Mouse (Mus musculus): ENCODE measurements around the gene Krtap29-1. TPM values are rescaled to one million over a fixed set of nuclear protein-coding genes. Genes with fewer than 3 reads are reported as not detected.

Gene Krtap29-1
- polyA plus RNA-seq, 1 experiment from 2014 or later, result not detected

GRCm38 (mm10) chr11:100004846-100005245 is 26.0 kb upstream of the Krtap29-1 start:
- Histone ChIP-seq H3K9me3 (replicated peaks; ENCODE audit: control insufficient read depth, low read length) (no peaks in the 10 kb centered on the region), H3K4me1 (ENCODE audit: control insufficient read depth, insufficient read depth, low read length) (no peaks in the 10 kb centered on the region), H3K4me3 (replicated peaks; ENCODE audit: low read length) (no peak overlapping the region), H3K4me2 (ENCODE audit: low read depth, low read length) (no peak overlapping the region), H3K27ac (ENCODE audit: low read length) (no peak overlapping the region), H3K9ac (ENCODE audit: low read length) (no peak overlapping the region), H3K27me3 (ENCODE audit: control insufficient read depth, insufficient read depth, low read length) (no peaks in the 10 kb centered on the region), H3K36me3 (ENCODE audit: control insufficient read depth, insufficient read depth, low read length) (no peaks in the 10 kb centered on the region)
- WGBS, result 20% methylated on average over 6 of the region's 6 CpGs
- ATAC-seq (ENCODE audit: insufficient read depth, low FRiP score), result no peak

DNA sequence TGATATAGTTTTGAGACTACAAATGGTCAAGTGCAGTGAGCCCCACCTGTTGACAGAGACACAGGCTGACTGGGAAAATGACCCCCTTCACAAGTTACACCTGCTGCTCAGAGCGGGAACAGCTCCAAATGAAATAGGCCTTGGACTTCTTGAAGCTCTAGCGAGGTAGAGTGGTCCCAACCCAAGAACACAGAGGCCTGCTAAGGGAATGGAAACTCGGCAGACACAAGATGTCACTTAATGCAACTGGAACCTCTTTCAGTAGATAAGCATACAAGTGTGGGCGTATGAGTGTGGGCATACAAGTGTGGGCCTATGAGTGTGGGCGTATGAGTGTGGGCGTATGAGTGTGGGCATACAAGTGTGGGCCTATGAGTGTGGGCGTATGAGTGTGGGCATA is 20.2 kb upstream of the Krtap29-1 start:
- no peaks in the 10 kb centered on the region for H3K4me1 ChIP-seq (ENCODE audit: control insufficient read depth, insufficient read depth, low read length)
- H3K4me2 ChIP-seq (ENCODE audit: low read depth, low read length), result no peak overlapping the region
- H3K27me3 ChIP-seq (ENCODE audit: control insufficient read depth, insufficient read depth, low read length), result peaks cover 4% of the 10 kb centered on the region; the same call in 1 of the 2 replicates
- 90% methylated on average over 7 of the region's 7 CpGs for WGBS
- no peak overlapping the region for H3K9ac ChIP-seq (ENCODE audit: low read length)
- no peak overlapping the region for H3K4me3 ChIP-seq (replicated peaks; ENCODE audit: low read length)
- ATAC-seq (ENCODE audit: insufficient read depth, low FRiP score), result no peak
- no peak overlapping the region for H3K27ac ChIP-seq (ENCODE audit: low read length)
- H3K9me3 ChIP-seq (replicated peaks; ENCODE audit: control insufficient read depth, low read length), result no peaks in the 10 kb centered on the region
- no peaks in the 10 kb centered on the region for H3K36me3 ChIP-seq (ENCODE audit: control insufficient read depth, insufficient read depth, low read length)

DNA sequence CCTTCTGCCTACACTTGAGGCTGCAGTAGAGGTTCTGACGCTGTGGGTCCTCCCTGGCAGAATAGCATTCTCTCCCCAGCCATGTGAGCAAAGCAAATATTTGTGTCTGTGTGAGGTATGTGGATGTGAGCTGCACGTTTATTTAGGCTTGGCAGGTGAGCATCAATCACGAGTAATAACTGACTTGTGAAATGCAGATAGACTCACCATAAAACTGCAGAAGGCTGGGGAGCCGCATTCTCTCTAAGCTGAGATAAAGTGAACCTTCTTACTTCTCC is 15.5 kb upstream of the Krtap29-1 start:
- Histone ChIP-seq H3K9me3 (replicated peaks; ENCODE audit: control insufficient read depth, low read length) (no peaks in the 10 kb centered on the region), H3K4me2 (ENCODE audit: low read depth, low read length) (no peak overlapping the region), H3K27me3 (ENCODE audit: control insufficient read depth, insufficient read depth, low read length) (peaks cover 4% of the 10 kb centered on the region; the same call in 1 of the 2 replicates), H3K9ac (ENCODE audit: low read length) (no peak overlapping the region), H3K4me3 (replicated peaks; ENCODE audit: low read length) (no peak overlapping the region), H3K36me3 (ENCODE audit: control insufficient read depth, insufficient read depth, low read length) (no peaks in the 10 kb centered on the region), H3K27ac (ENCODE audit: low read length) (no peak overlapping the region), H3K4me1 (ENCODE audit: control insufficient read depth, insufficient read depth, low read length) (no peaks in the 10 kb centered on the region)
- no peak for ATAC-seq (ENCODE audit: insufficient read depth, low FRiP score)
- 22% methylated on average over 4 of the region's 4 CpGs for WGBS

DNA sequence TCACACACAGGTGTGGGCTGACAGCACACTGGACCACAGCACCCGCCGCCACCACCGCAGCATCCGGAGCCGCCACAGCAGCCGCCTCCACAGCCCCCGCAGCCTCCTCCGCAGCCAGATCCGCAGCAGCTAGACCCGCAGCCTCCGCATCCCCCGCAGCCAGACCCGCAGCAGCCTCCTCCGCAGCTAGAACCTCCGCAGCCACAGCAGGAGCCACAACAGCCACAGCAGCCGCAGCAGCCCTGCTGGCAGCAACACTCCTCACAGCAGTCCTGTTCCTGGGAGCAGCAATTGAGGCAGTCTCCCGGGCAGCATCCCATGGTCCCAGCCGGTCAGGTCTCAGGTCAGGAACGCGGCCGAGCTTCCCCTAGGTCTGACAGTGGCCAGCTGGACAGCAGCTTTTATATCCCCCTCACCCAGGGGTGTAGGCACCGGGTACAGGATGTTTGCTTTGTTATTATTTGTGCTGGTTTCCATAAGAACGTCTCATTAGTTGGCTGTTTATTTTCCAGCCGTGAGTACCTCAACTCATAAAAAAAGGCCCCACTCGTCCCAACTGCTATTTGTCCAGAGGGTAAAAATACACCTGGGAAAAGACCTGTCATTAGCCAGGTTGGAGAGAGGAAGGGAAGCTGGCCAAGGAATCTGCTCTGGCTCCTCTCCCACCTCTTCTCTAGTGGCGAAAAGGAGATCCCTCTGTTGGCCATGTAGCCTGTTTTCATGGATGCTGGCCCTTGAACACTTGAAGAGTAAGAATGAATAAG is 14.9 kb upstream of the Krtap29-1 start, which contains the start of gene Krtap17-1:
Krtap17-1 (minus strand) TSS at position 375 of the 764 bp plus-strand sequence.
- ATAC-seq (ENCODE audit: insufficient read depth, low FRiP score), result no peak
- 14% methylated on average over 26 of the region's 26 CpGs for WGBS
- Histone ChIP-seq H3K9ac (ENCODE audit: low read length) (no peak within 1 kb of the TSS), H3K4me3 (replicated peaks; ENCODE audit: low read length) (no peak within 1 kb of the TSS), H3K4me2 (ENCODE audit: low read depth, low read length) (no peak within 1 kb of the TSS), H3K27me3 (ENCODE audit: control insufficient read depth, insufficient read depth, low read length) (peaks cover 4% of the 10 kb centered on the region; the same call in 1 of the 2 replicates), H3K27ac (ENCODE audit: low read length) (no peak within 1 kb of the TSS), H3K9me3 (replicated peaks; ENCODE audit: control insufficient read depth, low read length) (no peaks in the 10 kb centered on the region), H3K36me3 (ENCODE audit: control insufficient read depth, insufficient read depth, low read length) (no peaks in the 10 kb centered on the region), H3K4me1 (ENCODE audit: control insufficient read depth, insufficient read depth, low read length) (no peaks in the 10 kb centered on the region)

DNA sequence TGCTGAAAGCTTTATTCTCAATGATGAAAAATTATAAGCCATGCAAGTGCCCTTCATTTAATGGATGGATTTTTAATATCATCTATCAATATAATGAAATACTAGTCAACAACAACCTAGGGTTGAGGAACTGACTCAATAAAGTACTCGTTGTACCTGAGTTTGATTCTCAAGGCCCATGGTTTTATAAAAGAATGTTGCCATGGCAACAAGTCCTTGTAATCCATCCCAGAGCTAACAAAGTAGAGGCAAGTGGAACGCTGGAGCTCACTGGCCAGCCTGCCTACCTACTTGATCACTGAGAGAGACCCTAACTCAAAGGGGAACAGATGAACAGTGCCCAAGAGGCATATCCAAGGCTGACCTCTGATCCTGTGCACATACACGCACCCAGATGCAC is 11.7 kb upstream of the Krtap29-1 start:
- H3K27ac ChIP-seq (ENCODE audit: low read length), result no peak overlapping the region
- H3K9ac ChIP-seq (ENCODE audit: low read length), result no peak overlapping the region
- ATAC-seq (ENCODE audit: insufficient read depth, low FRiP score), result no peak
- WGBS, result 72% methylated on average over 3 of the region's 3 CpGs
- H3K4me1 ChIP-seq (ENCODE audit: control insufficient read depth, insufficient read depth, low read length), result no peaks in the 10 kb centered on the region
- H3K4me2 ChIP-seq (ENCODE audit: low read depth, low read length), result no peak overlapping the region
- no peak overlapping the region for H3K4me3 ChIP-seq (replicated peaks; ENCODE audit: low read length)
- no peaks in the 10 kb centered on the region for H3K36me3 ChIP-seq (ENCODE audit: control insufficient read depth, insufficient read depth, low read length)
- H3K9me3 ChIP-seq (replicated peaks; ENCODE audit: control insufficient read depth, low read length), result no peaks in the 10 kb centered on the region
- H3K27me3 ChIP-seq (ENCODE audit: control insufficient read depth, insufficient read depth, low read length), result peaks cover 4% of the 10 kb centered on the region; the same call in 1 of the 2 replicates

DNA sequence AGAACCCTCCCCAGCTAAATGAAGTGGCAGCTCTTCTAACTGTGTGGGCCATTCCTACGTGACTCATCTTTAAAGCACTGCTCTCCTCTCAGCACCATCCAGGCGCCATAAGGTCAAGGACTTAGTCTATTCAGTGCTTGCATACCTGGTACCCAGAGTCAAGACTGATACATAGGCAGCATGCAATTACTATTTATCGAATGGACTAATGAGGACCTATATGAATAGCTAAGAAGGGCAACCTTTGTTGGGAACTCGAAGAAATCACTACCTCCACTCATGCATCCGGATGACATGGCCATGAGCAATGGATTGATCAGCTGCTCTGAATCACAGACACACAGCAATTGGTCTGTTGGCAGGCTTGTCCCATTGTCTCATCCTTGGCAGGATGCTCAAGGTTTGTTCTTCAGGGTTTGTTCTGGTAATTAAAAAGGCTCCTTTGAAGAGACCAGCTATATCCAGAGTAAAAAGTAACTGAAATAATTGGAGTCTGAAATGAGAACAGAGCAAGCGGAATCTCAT is 11.1 kb upstream of the Krtap29-1 start:
- Histone ChIP-seq H3K27ac (ENCODE audit: low read length) (no peak overlapping the region), H3K4me3 (replicated peaks; ENCODE audit: low read length) (no peak overlapping the region), H3K4me2 (ENCODE audit: low read depth, low read length) (no peak overlapping the region), H3K4me1 (ENCODE audit: control insufficient read depth, insufficient read depth, low read length) (no peaks in the 10 kb centered on the region), H3K27me3 (ENCODE audit: control insufficient read depth, insufficient read depth, low read length) (no peaks in the 10 kb centered on the region), H3K36me3 (ENCODE audit: control insufficient read depth, insufficient read depth, low read length) (no peaks in the 10 kb centered on the region), H3K9me3 (replicated peaks; ENCODE audit: control insufficient read depth, low read length) (no peaks in the 10 kb centered on the region), H3K9ac (ENCODE audit: low read length) (no peak overlapping the region)
- ATAC-seq (ENCODE audit: insufficient read depth, low FRiP score), result no peak
- 88% methylated on average over 6 of the region's 6 CpGs for WGBS

DNA sequence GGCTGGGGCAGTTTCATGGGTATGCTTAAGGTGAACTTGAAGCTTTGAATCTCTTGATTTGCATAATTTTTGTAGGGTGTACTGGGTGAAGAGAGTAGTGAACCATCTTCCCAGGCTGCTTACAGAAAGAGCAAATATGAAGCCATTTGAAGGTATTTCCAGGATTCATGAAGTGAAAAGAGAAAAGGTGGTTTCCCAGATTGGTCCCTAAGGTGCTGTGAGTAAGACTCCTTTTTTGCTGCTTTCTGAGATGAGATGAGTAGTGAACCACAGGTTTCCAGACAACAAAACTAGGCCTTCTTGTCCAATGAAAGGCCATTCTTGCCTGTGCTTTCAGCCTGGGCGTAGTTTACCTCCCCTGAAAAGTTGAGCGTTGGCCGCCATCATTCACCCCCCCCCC is 9.7 kb upstream of the Krtap29-1 start:
- Histone ChIP-seq H3K4me1 (ENCODE audit: control insufficient read depth, insufficient read depth, low read length) (no peaks in the 10 kb centered on the region), H3K9ac (ENCODE audit: low read length) (no peak overlapping the region)

DNA sequence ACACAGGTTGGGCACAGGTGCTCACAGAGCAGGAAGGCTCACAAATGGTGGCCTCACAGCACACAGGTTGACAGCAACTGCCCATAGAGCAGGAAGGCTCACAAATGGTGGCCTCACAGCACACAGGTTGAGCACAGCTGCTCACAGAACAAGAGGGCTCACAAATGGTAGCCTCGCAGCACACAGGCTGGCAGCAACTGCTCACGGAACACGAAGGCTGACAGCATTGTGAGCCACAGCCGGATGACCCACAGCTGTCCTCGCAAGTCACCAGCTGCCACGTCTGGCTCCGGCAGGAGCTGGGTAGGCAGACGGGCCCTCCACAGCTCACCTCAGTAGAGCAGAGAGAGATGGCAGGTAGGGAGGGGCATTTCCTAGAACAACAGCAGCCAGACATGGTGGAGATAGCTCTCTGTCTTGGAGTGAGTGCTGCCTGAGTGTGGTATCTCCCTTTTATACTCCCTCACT is 7.4 kb upstream of the Krtap29-1 start, which contains the start of gene Krtap16-1:
Krtap16-1 (minus strand) TSS at position 418 of the 468 bp plus-strand sequence.
- ATAC-seq (ENCODE audit: insufficient read depth, low FRiP score), result no peak
- no peak within 1 kb of the TSS for H3K9ac ChIP-seq (ENCODE audit: low read length)
- WGBS, result 73% methylated on average over 8 of the region's 8 CpGs

More for the DNA sequence above, 9.7 kb upstream of the Krtap29-1 start:
- no peaks in the 10 kb centered on the region for H3K36me3 ChIP-seq (ENCODE audit: control insufficient read depth, insufficient read depth, low read length)
- H3K4me2 ChIP-seq (ENCODE audit: low read depth, low read length), result no peak overlapping the region
- H3K4me3 ChIP-seq (replicated peaks; ENCODE audit: low read length), result no peak overlapping the region
- H3K27ac ChIP-seq (ENCODE audit: low read length), result no peak overlapping the region
- no peaks in the 10 kb centered on the region for H3K27me3 ChIP-seq (ENCODE audit: control insufficient read depth, insufficient read depth, low read length)
- no peaks in the 10 kb centered on the region for H3K9me3 ChIP-seq (replicated peaks; ENCODE audit: control insufficient read depth, low read length)
- 86% methylated on average over 3 of the region's 3 CpGs for WGBS
- no peak for ATAC-seq (ENCODE audit: insufficient read depth, low FRiP score)

DNA sequence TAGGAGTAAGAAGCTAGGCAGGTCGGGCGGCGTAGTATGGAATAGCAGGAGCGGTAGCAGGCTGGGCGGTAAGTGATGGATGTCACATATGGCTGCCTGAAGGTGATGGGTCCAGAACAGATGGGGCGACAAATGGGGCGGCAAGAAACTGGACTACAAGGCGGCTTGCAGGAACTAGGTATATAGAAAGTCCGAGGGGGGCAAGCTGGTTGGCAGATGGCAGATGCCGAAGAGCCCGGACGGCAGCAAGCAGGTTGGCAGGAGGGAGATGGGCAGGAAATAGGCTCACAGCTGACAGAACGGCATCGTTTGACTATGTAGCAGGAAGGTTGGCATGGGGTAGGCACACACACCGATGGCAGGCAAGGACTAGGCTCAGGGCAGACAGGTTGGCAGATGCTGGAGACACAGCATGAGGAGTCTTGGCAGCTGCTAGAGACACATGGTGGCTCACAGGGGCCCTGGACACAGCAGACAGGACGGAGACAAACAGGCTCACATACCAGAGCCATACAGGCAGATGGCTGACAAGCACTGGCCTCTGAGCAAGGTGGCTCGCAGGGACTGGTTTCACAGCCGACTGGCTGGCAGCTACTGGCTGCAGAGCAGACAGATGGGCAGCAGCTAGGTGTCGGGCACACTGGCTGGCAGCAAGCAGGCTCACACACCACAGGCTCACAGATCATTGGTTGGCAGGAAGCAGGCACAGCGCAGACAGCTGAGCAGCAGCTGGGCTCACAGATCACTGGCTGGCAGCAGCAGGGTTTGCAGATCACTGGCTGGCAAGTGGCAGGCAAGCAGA is 6.6 kb upstream of the Krtap29-1 start:
- Histone ChIP-seq H3K9ac (ENCODE audit: low read length) (no peak overlapping the region), H3K4me2 (ENCODE audit: low read depth, low read length) (no peak overlapping the region), H3K27ac (ENCODE audit: low read length) (no peak overlapping the region), H3K4me1 (ENCODE audit: control insufficient read depth, insufficient read depth, low read length) (no peaks in the 10 kb centered on the region), H3K9me3 (replicated peaks; ENCODE audit: control insufficient read depth, low read length) (no peaks in the 10 kb centered on the region), H3K27me3 (ENCODE audit: control insufficient read depth, insufficient read depth, low read length) (no peaks in the 10 kb centered on the region), H3K4me3 (replicated peaks; ENCODE audit: low read length) (no peak overlapping the region), H3K36me3 (ENCODE audit: control insufficient read depth, insufficient read depth, low read length) (no peaks in the 10 kb centered on the region)
- WGBS, result 76% methylated on average over 20 of the region's 20 CpGs
- ATAC-seq (ENCODE audit: insufficient read depth, low FRiP score), result peak; percentile 44; the same call in 1 of the 2 replicates

More for the DNA sequence above, 7.4 kb upstream of the Krtap29-1 start, which contains the start of gene Krtap16-1:
- no peak within 1 kb of the TSS for H3K4me2 ChIP-seq (ENCODE audit: low read depth, low read length)
- no peak within 1 kb of the TSS for H3K27ac ChIP-seq (ENCODE audit: low read length)
- H3K4me3 ChIP-seq (replicated peaks; ENCODE audit: low read length), result no peak within 1 kb of the TSS
- H3K4me1 ChIP-seq (ENCODE audit: control insufficient read depth, insufficient read depth, low read length), result no peaks in the 10 kb centered on the region
- no peaks in the 10 kb centered on the region for H3K36me3 ChIP-seq (ENCODE audit: control insufficient read depth, insufficient read depth, low read length)
- no peaks in the 10 kb centered on the region for H3K27me3 ChIP-seq (ENCODE audit: control insufficient read depth, insufficient read depth, low read length)
- H3K9me3 ChIP-seq (replicated peaks; ENCODE audit: control insufficient read depth, low read length), result no peaks in the 10 kb centered on the region
